Mouse (Mus musculus): ENCODE results near the gene Apol7c. TPM values are rescaled to one million over a fixed set of nuclear protein-coding genes. Genes with fewer than 3 reads are reported as not detected.

Apol7c gene
- not detected in 2 replicates for total RNA-seq (2012; rRNA removed)
- total RNA-seq (2014; rRNA removed), result not detected in 2 replicates
- 0.17 and 0.37 TPM in 2 replicates for polyA plus RNA-seq (2012; ENCODE audit: insufficient read length, low read depth)

- dilution Hi-C loops (cut with MboI; ENCODE audit: extremely low pct_ligation_motif_present, extremely low pct_unique_long_range_greater_than_20kb, low sequenced_read_pairs), result no loop called here
Measured at GRCm38 (mm10) chr15:77533216-77533615, at the start of gene Apol7c. Gene Apol7c, minus strand, starts transcription at chr15:77533316.

GRCm38 (mm10) chr15:77581681-77582080, 48.6 kb upstream of the Apol7c start:
- no peak overlapping the region for H3K9ac ChIP-seq (ENCODE audit: insufficient read depth, low read depth)
- H3K4me3 ChIP-seq (replicated peaks in 1 of 3; ENCODE audit: low read depth in 2 of 3, low read length in 2 of 3, poor library complexity in 1 of 3), result no peak overlapping the region
- peaks cover 0 to 18% of the 10 kb centered on the region in 2 experiments for H3K36me3 ChIP-seq (replicated peaks in 1 of 2; ENCODE audit: control insufficient read depth in 1 of 2, insufficient read depth in 1 of 2, low read length in 1 of 2)
- no peak for DNase-seq (ENCODE audit: extremely low read depth)
- no peaks in the 10 kb centered on the region for H3K4me1 ChIP-seq (ENCODE audit: control insufficient read depth in 1 of 2, insufficient read depth in 2 of 2)
- no peak for TF ChIP-seq ZNF384 (IDR thresholded peaks at IDR 0.05; ENCODE audit: low read depth, low read length)
- TF ChIP-seq BHLHE40 (IDR thresholded peaks at IDR 0.05; ENCODE audit: low read depth, low read length), result no peak
- no peaks in the 10 kb centered on the region for H3K79me2 ChIP-seq (replicated peaks; ENCODE audit: control insufficient read depth, extremely low read depth, insufficient read depth, poor library complexity, severe bottlenecking)
- H3K27me3 ChIP-seq (replicated peaks), result peaks cover 3% of the 10 kb centered on the region
- no peak overlapping the region for H3K27ac ChIP-seq (ENCODE audit: insufficient read depth, low read depth)
- peaks cover 2% of the 10 kb centered on the region for H3K9me3 ChIP-seq (replicated peaks; ENCODE audit: low read length)
- in situ Hi-C loops (cut with MboI; ENCODE audit: low pct_ligation_motif_present, low pct_unique_long_range_greater_than_20kb, low sequenced_read_pairs), result no loop called here
- no peak overlapping the region for H3K4me2 ChIP-seq (ENCODE audit: insufficient read depth, low read depth, poor library complexity, severe bottlenecking)
- dilution Hi-C loops (cut with MboI; ENCODE audit: extremely low pct_ligation_motif_present, extremely low pct_unique_long_range_greater_than_20kb, low sequenced_read_pairs), result no loop called here

More at GRCm38 (mm10) chr15:77533216-77533615, at the start of gene Apol7c:
- H3K36me3 ChIP-seq (replicated peaks in 1 of 2; ENCODE audit: control insufficient read depth in 1 of 2, insufficient read depth in 1 of 2, low read length in 1 of 2), result no peaks in the 10 kb centered on the region
- no peak within 1 kb of the TSS for H3K4me2 ChIP-seq (ENCODE audit: insufficient read depth, low read depth, poor library complexity, severe bottlenecking)
- no peak for DNase-seq (ENCODE audit: extremely low read depth)
- H3K9me3 ChIP-seq (replicated peaks; ENCODE audit: low read length), result no peaks in the 10 kb centered on the region
- H3K9ac ChIP-seq (ENCODE audit: insufficient read depth, low read depth), result no peak within 1 kb of the TSS
- no peak within 1 kb of the TSS for H3K27ac ChIP-seq (ENCODE audit: insufficient read depth, low read depth)
- H3K4me3 ChIP-seq (replicated peaks in 1 of 3; ENCODE audit: low read depth in 2 of 3, low read length in 2 of 3, poor library complexity in 1 of 3), result no peak within 1 kb of the TSS
- in situ Hi-C loops (cut with MboI; ENCODE audit: low pct_ligation_motif_present, low pct_unique_long_range_greater_than_20kb, low sequenced_read_pairs), result no loop called here
- peaks cover 18% of the 10 kb centered on the region for H3K27me3 ChIP-seq (replicated peaks)
- no peaks in the 10 kb centered on the region for H3K79me2 ChIP-seq (replicated peaks; ENCODE audit: control insufficient read depth, extremely low read depth, insufficient read depth, poor library complexity, severe bottlenecking)
- no peaks in the 10 kb centered on the region for H3K4me1 ChIP-seq (ENCODE audit: control insufficient read depth in 1 of 2, insufficient read depth in 2 of 2)
- TF ChIP-seq MXI1 (IDR thresholded peaks at IDR 0.05; ENCODE audit: low read depth, low read length) (no peak), USF2 (conservative IDR thresholded peaks at IDR 0.05; ENCODE audit: low read depth, low read length) (no peak), UBTF (IDR thresholded peaks at IDR 0.05; ENCODE audit: low read depth, low read length) (no peak), MYC (IDR thresholded peaks at IDR 0.05; ENCODE audit: low read depth, low read length) (no peak), ZC3H11A (IDR thresholded peaks at IDR 0.05; ENCODE audit: low read depth, low read length) (no peak), HCFC1 (IDR thresholded peaks at IDR 0.05; ENCODE audit: low read depth, low read length) (no peak), ZKSCAN1 (IDR thresholded peaks at IDR 0.05; ENCODE audit: borderline replicate concordance, low read depth, low read length) (no peak)

- Histone ChIP-seq H3K9me3 (replicated peaks; ENCODE audit: low read length) (peaks cover 2% of the 10 kb centered on the region), H3K36me3 (replicated peaks in 1 of 2; ENCODE audit: control insufficient read depth in 1 of 2, insufficient read depth in 1 of 2, low read length in 1 of 2) (peaks cover 0 to 4% of the 10 kb centered on the region in 2 experiments), H3K27ac (ENCODE audit: insufficient read depth, low read depth) (no peak overlapping the region), H3K79me2 (replicated peaks; ENCODE audit: control insufficient read depth, extremely low read depth, insufficient read depth, poor library complexity, severe bottlenecking) (no peaks in the 10 kb centered on the region), H3K4me2 (ENCODE audit: insufficient read depth, low read depth, poor library complexity, severe bottlenecking) (no peak overlapping the region), H3K4me3 (replicated peaks in 1 of 3; ENCODE audit: low read depth in 2 of 3, low read length in 2 of 3, poor library complexity in 1 of 3) (no peak overlapping the region), H3K9ac (ENCODE audit: insufficient read depth, low read depth) (no peak overlapping the region), H3K4me1 (ENCODE audit: control insufficient read depth in 1 of 2, insufficient read depth in 2 of 2) (no peaks in the 10 kb centered on the region), H3K27me3 (replicated peaks) (peaks cover 3% of the 10 kb centered on the region)
- in situ Hi-C loops (cut with MboI; ENCODE audit: low pct_ligation_motif_present, low pct_unique_long_range_greater_than_20kb, low sequenced_read_pairs), result no loop called here
- no peak for DNase-seq (ENCODE audit: extremely low read depth)
- TF ChIP-seq USF2 (conservative IDR thresholded peaks at IDR 0.05; ENCODE audit: low read depth, low read length) (no peak), ZC3H11A (IDR thresholded peaks at IDR 0.05; ENCODE audit: low read depth, low read length) (no peak), RCOR1 (conservative IDR thresholded peaks at IDR 0.05; ENCODE audit: low read depth, low read length) (no peak), MAX (IDR thresholded peaks at IDR 0.05; ENCODE audit: low read length) (no peak), JUND (conservative IDR thresholded peaks at IDR 0.05; ENCODE audit: low read depth, low read length) (no peak), MYC (IDR thresholded peaks at IDR 0.05; ENCODE audit: low read depth, low read length) (no peak), ZKSCAN1 (IDR thresholded peaks at IDR 0.05; ENCODE audit: borderline replicate concordance, low read depth, low read length) (no peak), ELF1 (IDR thresholded peaks at IDR 0.05; ENCODE audit: low read depth, low read length) (no peak), E2F4 (IDR thresholded peaks at IDR 0.05; ENCODE audit: insufficient replicate concordance, low read depth, low read length) (no peak), MXI1 (IDR thresholded peaks at IDR 0.05; ENCODE audit: low read depth, low read length) (no peak), SIN3A (IDR thresholded peaks at IDR 0.05; ENCODE audit: low read length) (no peak), PAX5 (IDR thresholded peaks at IDR 0.05; ENCODE audit: low read length) (no peak), TBP (conservative IDR thresholded peaks at IDR 0.05; ENCODE audit: low read depth, low read length) (no peak), EP300 (IDR thresholded peaks at IDR 0.05; ENCODE audit: low read length) (no peak), CHD1 (IDR thresholded peaks at IDR 0.05; ENCODE audit: low read depth, low read length) (no peak), KAT2A (IDR thresholded peaks at IDR 0.05; ENCODE audit: insufficient replicate concordance, low read length) (no peak)
- dilution Hi-C loops (cut with MboI; ENCODE audit: extremely low pct_ligation_motif_present, extremely low pct_unique_long_range_greater_than_20kb, low sequenced_read_pairs), result no loop called here
Measured at GRCm38 (mm10) chr15:77579311-77579710, 46.2 kb upstream of the Apol7c start.
